Mouse (Mus musculus) myocyte (in vitro differentiated cells): ENCODE results near the gene Ppp6r1. TPM values are rescaled to one million over a fixed set of nuclear protein-coding genes. Genes with fewer than 3 reads are reported as not detected.

ENCODE experiments used
- H3K27me3 ChIP-seq: one replicate; pipeline ENCODE4 v1.6.1; 2011; ENCODE audit not compliant: control insufficient read depth, insufficient read depth, insufficient read length
- H3K36me3 ChIP-seq: one replicate; pipeline ENCODE4 v1.6.1; 2011; ENCODE audit not compliant: control insufficient read depth, insufficient read depth
- H3K4me2 ChIP-seq: one replicate; pipeline ENCODE4 v1.6.1; 2011; ENCODE audit warnings: low read depth, control low read depth
- H3K4me3 ChIP-seq: one replicate; pipeline ENCODE4 v1.5.1; 2011; ENCODE audit warnings: mild to moderate bottlenecking, control low read depth, moderate library complexity
- H3K79me2 ChIP-seq: one replicate; pipeline ENCODE4 v1.6.1; 2011; ENCODE audit not compliant: control insufficient read depth, insufficient read depth
- H3ac ChIP-seq: one replicate; pipeline ENCODE4 v1.6.1; 2011; ENCODE audit not compliant: control insufficient read depth, insufficient read length
- CEBPB ChIP-seq: IDR thresholded peaks from 2 replicates; pipeline ENCODE4 v1.6.1; 2011; ENCODE audit warnings: mild to moderate bottlenecking, moderate library complexity; ENCODE audit not compliant: poor library complexity, insufficient read depth, severe bottlenecking
- E2F4 ChIP-seq: IDR thresholded peaks from one replicate; pipeline ENCODE4 v1.6.1; 2011; ENCODE audit warnings: mild to moderate bottlenecking, control low read depth, moderate library complexity; ENCODE audit not compliant: insufficient read depth
- MAX ChIP-seq: IDR thresholded peaks from one replicate; pipeline ENCODE4 v1.6.1; 2011; ENCODE audit warnings: low read depth, mild to moderate bottlenecking, control low read depth
- MYOD1 ChIP-seq, 3 experiments: IDR thresholded peaks; one replicate each; pipeline ENCODE4 v1.6.1; 2011; ENCODE audit warnings: control low read depth in 2 of 3, low read depth in 2 of 3, mild to moderate bottlenecking in 2 of 3, moderate library complexity in 1 of 3; ENCODE audit not compliant: insufficient read length in 2 of 3, control insufficient read depth in 1 of 3
- MYOG ChIP-seq, 3 experiments: IDR thresholded peaks; one replicate each; pipeline ENCODE4 v1.6.1; 2011; ENCODE audit warnings: control low read depth in 2 of 3, low read depth in 2 of 3, mild to moderate bottlenecking in 2 of 3; ENCODE audit not compliant: insufficient read length in 2 of 3, control insufficient read depth in 1 of 3, insufficient read depth in 1 of 3
- POLR2A ChIP-seq: IDR thresholded peaks from one replicate; pipeline ENCODE4 v1.6.1; 2011; ENCODE audit warnings: low read depth, mild to moderate bottlenecking, control low read depth, moderate library complexity; ENCODE audit not compliant: insufficient read length
- POLR2AphosphoS2 ChIP-seq: IDR thresholded peaks from one replicate; pipeline ENCODE4 v1.6.1; 2011; ENCODE audit warnings: low read depth, control low read depth; ENCODE audit not compliant: insufficient read length
- REST ChIP-seq: IDR thresholded peaks from one replicate; pipeline ENCODE4 v1.6.1; 2011; ENCODE audit warnings: mild to moderate bottlenecking, control low read depth, moderate library complexity; ENCODE audit not compliant: insufficient read depth, insufficient read length
- SRF ChIP-seq: IDR thresholded peaks from one replicate; pipeline ENCODE4 v1.6.1; 2011; ENCODE audit warnings: low read depth; ENCODE audit not compliant: control insufficient read depth, insufficient read length
- TCF12 ChIP-seq: IDR thresholded peaks from one replicate; pipeline ENCODE4 v1.6.1; 2011; ENCODE audit warnings: mild to moderate bottlenecking, control low read depth; ENCODE audit not compliant: poor library complexity, insufficient read depth, severe bottlenecking
- TCF3 ChIP-seq: IDR thresholded peaks from one replicate; pipeline ENCODE4 v1.6.1; 2011; ENCODE audit warnings: low read depth, control low read depth; ENCODE audit not compliant: insufficient read length
- USF1 ChIP-seq: IDR thresholded peaks from one replicate; pipeline ENCODE4 v1.6.1; 2011; ENCODE audit warnings: low read depth, mild to moderate bottlenecking, control low read depth, moderate library complexity
- polyA plus RNA-seq: library from polyadenylated mRNA; unstranded; fragments of >200 nt; fragmentation: generic; extraction: Trizol; gene quantifications from one replicate; pipeline ENCODE4 v1.2.1, GENCODE M21; 2012; ENCODE audit warnings: missing spikeins

Gene Ppp6r1
- polyA plus RNA-seq = 46.1 TPM

DNA sequence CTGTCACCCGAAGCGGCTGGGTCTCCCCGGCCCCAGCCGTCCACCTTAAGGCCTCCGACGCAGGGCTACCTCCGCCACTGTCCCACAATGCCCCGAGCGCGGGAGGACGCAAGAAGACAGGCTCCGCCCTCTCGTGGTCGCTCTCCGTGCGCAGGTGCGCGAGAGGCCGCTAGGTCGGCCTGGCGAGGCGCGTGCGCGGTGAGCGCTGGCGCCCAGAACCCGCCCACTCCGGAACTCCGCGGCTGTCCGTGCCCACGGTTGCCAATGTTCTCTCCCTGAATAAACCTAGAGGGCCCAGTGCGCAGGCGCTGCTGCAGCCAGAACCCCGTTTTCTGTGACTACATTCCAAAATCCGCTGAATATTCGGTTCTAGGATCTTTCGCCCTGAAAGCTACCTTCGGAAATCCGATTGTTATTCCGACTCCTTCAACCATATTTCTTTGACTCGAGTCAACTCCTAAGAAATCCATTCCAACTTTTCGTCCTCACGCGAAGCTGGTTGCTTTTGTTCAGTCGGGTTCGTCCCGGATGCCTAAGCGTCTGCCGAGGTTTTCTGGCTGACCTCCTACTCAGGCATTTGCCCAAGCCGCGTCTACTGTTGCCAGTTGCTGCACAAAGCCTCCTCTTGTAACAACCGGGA lies at the start of gene Ppp6r1:
Gene Ppp6r1, minus strand, starts transcription at position 108 of the 640 bp plus-strand sequence.
- Histone ChIP-seq H3K79me2 (peaks cover 42% of the 10 kb centered on the region), H3K4me2 (peak within 1 kb of the TSS; percentile 99), H3ac (peak within 1 kb of the TSS; percentile 29), H3K4me3 (peak within 1 kb of the TSS; percentile 66), H3K27me3 (no peaks in the 10 kb centered on the region), H3K36me3 (no peaks in the 10 kb centered on the region)
- no peak for TF ChIP-seq SRF
- TF ChIP-seq USF1 = no peak
- no peak for TF ChIP-seq TCF3
- no peak for TF ChIP-seq REST
- no peak for TF ChIP-seq TCF12
- no peak for TF ChIP-seq CEBPB
- TF ChIP-seq MYOG (IDR thresholded peaks at IDR 0.05; ENCODE audit: control insufficient read depth in 1 of 3, insufficient read depth in 1 of 3, insufficient read length in 2 of 3, low read depth in 2 of 3) = peak in 2 of 3 experiments; percentile 52 to 77
- TF ChIP-seq MAX = no peak
- peak in 2 of 3 experiments; percentile 61 to 67 for TF ChIP-seq MYOD1 (IDR thresholded peaks at IDR 0.05; ENCODE audit: control insufficient read depth in 1 of 3, insufficient read length in 2 of 3, low read depth in 2 of 3)
- TF ChIP-seq POLR2AphosphoS2 = peak; percentile 91
- TF ChIP-seq E2F4 = peak; percentile 16
- TF ChIP-seq POLR2A = peak; percentile 90

DNA sequence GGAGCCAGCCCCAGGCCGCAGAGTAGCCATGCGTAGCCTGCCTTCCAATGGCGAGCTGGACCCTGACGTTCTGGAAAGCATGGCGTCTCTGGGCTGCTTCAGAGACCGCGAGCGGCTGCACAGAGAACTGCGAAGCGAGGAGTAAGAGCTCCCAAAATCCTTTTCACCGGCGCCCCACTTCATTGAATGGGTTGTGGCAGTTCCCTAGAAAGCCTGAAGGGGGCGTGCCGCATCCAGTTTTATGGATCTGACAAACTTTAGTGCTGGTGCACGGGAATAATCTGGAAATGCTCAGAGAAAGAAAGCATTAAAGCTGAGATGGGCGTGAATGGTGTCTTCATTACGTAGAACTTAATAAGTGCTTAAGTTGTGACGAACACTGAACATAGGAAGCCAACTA lies 46.3 kb upstream of the Ppp6r1 start:
- no peak overlapping the region for H3K4me3 ChIP-seq
- TF ChIP-seq POLR2A = no peak
- TF ChIP-seq TCF3 = no peak
- TF ChIP-seq MYOD1 (IDR thresholded peaks at IDR 0.05; ENCODE audit: control insufficient read depth in 1 of 3, insufficient read length in 2 of 3, low read depth in 2 of 3) = no peak
- no peak for TF ChIP-seq MAX
- H3K79me2 ChIP-seq = no peaks in the 10 kb centered on the region
- no peaks in the 10 kb centered on the region for H3K27me3 ChIP-seq
- H3ac ChIP-seq = no peak overlapping the region
- H3K36me3 ChIP-seq = no peaks in the 10 kb centered on the region
- no peak overlapping the region for H3K4me2 ChIP-seq

DNA sequence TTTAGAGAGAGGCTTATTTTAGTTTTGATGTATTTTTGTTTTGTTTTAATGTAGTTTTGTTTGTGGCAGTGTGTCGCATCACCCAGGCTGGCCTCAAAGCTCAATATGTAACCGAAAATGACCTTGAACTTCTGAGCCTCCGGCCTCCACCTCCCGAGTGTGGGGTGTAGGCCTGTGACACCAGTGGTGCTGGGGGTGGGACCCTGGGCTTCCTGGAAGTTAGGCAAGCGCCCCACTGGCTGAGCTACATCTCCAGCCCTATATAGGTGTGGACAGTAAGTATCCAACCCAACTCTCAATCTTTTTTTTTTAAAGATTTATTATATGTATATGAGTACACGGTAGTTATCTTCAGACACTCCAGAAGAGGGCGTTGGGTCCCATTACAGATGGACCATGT lies 44.4 kb upstream of the Ppp6r1 start:
- Histone ChIP-seq H3ac (no peak overlapping the region), H3K79me2 (no peaks in the 10 kb centered on the region), H3K27me3 (no peaks in the 10 kb centered on the region), H3K4me3 (no peak overlapping the region), H3K36me3 (no peaks in the 10 kb centered on the region), H3K4me2 (no peak overlapping the region)
- TF ChIP-seq REST (no peak), MYOD1 (IDR thresholded peaks at IDR 0.05; ENCODE audit: control insufficient read depth in 1 of 3, insufficient read length in 2 of 3, low read depth in 2 of 3) (no peak), TCF3 (no peak), USF1 (no peak), SRF (no peak), MYOG (IDR thresholded peaks at IDR 0.05; ENCODE audit: control insufficient read depth in 1 of 3, insufficient read depth in 1 of 3, insufficient read length in 2 of 3, low read depth in 2 of 3) (no peak), TCF12 (no peak), E2F4 (no peak), POLR2A (no peak), CEBPB (no peak), POLR2AphosphoS2 (no peak), MAX (no peak)

DNA sequence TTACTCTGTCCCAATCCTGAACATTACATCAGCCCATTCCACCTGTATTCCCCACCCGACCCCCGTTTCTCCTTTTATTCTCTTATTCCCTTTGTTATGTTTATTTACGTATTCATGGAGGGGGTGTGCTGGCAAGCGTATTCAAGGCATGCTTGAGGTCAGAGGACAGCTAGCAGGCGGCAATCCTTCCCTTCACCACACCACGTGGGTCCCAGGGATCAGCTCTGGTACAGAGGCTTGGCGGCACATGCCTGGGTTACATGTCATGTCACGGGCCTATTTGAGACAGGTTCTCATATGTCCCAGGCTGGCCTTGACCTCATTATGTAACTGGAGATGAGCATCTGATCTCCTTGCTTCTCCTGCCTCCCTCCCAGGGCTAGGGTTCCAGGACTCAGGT lies 43.5 kb upstream of the Ppp6r1 start:
- Histone ChIP-seq H3K4me3 (no peak overlapping the region), H3ac (no peak overlapping the region), H3K36me3 (no peaks in the 10 kb centered on the region), H3K27me3 (no peaks in the 10 kb centered on the region), H3K4me2 (no peak overlapping the region), H3K79me2 (no peaks in the 10 kb centered on the region)
- no peak for TF ChIP-seq MYOD1 (IDR thresholded peaks at IDR 0.05; ENCODE audit: control insufficient read depth in 1 of 3, insufficient read length in 2 of 3, low read depth in 2 of 3)
- TF ChIP-seq REST = no peak
- no peak for TF ChIP-seq TCF12
- TF ChIP-seq TCF3 = no peak
- no peak for TF ChIP-seq SRF
- no peak for TF ChIP-seq CEBPB
- no peak for TF ChIP-seq USF1
- TF ChIP-seq E2F4 = no peak
- no peak for TF ChIP-seq MAX
- no peak for TF ChIP-seq POLR2AphosphoS2
- no peak for TF ChIP-seq MYOG (IDR thresholded peaks at IDR 0.05; ENCODE audit: control insufficient read depth in 1 of 3, insufficient read depth in 1 of 3, insufficient read length in 2 of 3, low read depth in 2 of 3)

DNA sequence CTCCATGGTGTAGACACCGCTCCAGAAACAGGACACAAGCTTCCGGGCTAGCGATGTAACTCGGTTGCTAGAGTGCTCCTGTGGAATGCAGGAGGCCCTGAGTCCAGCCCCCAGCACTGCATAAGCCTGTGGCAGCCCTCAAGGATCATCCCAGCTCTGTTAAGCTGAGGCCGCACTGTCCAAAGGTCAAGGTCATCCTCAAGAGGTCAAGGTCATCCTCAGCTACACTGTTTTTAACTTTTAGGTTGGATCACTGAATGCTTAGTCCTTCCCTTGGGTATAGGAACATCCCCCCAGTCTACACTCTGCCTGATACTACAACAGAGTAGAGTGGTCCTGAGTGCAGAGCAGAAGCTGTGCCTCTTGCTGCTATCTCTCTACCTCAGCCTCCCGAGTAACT lies 34.2 kb upstream of the Ppp6r1 start:
- Histone ChIP-seq H3K4me3 (no peak overlapping the region), H3K27me3 (no peaks in the 10 kb centered on the region), H3K36me3 (no peaks in the 10 kb centered on the region), H3K4me2 (no peak overlapping the region), H3K79me2 (no peaks in the 10 kb centered on the region), H3ac (no peak overlapping the region)
- TF ChIP-seq MYOD1 (IDR thresholded peaks at IDR 0.05; ENCODE audit: control insufficient read depth in 1 of 3, insufficient read length in 2 of 3, low read depth in 2 of 3) (no peak), E2F4 (no peak), CEBPB (no peak), SRF (no peak), USF1 (no peak), TCF12 (no peak), REST (no peak), MAX (no peak), POLR2A (no peak), POLR2AphosphoS2 (no peak)
